Mouse (Mus musculus) liver, embryonic 12.5 days (tissue): ENCODE results near the gene Gm7544. TPM values are rescaled to one million over a fixed set of nuclear protein-coding genes. Genes with fewer than 3 reads are reported as not detected.

ENCODE experiments used
- ATAC-seq: fragments of 200-750 bp; cut with Nextera tagmentation; 2 replicates; pipeline ENCODE4 v1.8.0; 2017; ENCODE audit warnings: moderate number of reproducible peaks, mild to moderate bottlenecking, moderate library complexity
- H3K27ac ChIP-seq: fragments of 300-500 bp; sonication (generic); 2 replicates; pipeline ENCODE4 v1.5.1; 2016; ENCODE audit warnings: mild to moderate bottlenecking
- H3K27me3 ChIP-seq: fragments of 300-500 bp; sonication (generic); replicated peaks from 2 replicates; pipeline ENCODE4 v1.6.1; 2016; ENCODE audit warnings: mild to moderate bottlenecking, moderate library complexity
- H3K36me3 ChIP-seq: fragments of 300-500 bp; sonication (generic); 2 replicates; pipeline ENCODE4 v1.6.1; 2016; ENCODE audit warnings: mild to moderate bottlenecking, moderate library complexity
- H3K4me1 ChIP-seq: fragments of 300-500 bp; sonication (generic); 2 replicates; pipeline ENCODE4 v1.6.1; 2016
- H3K4me2 ChIP-seq: fragments of 300-500 bp; sonication (generic); 2 replicates; pipeline ENCODE4 v1.6.1; 2016; ENCODE audit warnings: mild to moderate bottlenecking, moderate library complexity
- H3K4me3 ChIP-seq: fragments of 300-500 bp; sonication (generic); 2 replicates; pipeline ENCODE4 v1.5.1; 2016; ENCODE audit warnings: mild to moderate bottlenecking, moderate library complexity
- H3K9ac ChIP-seq: fragments of 300-500 bp; sonication (generic); 2 replicates; pipeline ENCODE4 v1.6.1; 2016; ENCODE audit warnings: mild to moderate bottlenecking, moderate library complexity
- H3K9me3 ChIP-seq: fragments of 300-500 bp; sonication (generic); replicated peaks from 2 replicates; pipeline ENCODE4 v1.6.1; 2016; ENCODE audit warnings: mild to moderate bottlenecking, moderate library complexity
- WGBS: fragments of 180-500 bp; shearing (Covaris S2); methylation state at CpG from one replicate; pipeline ENCODE4 v1.1.7; 2016; ENCODE audit not compliant: insufficient replicate concordance; 5-methylcytosine and 5-hydroxymethylcytosine counted together
- polyA plus RNA-seq: library from polyadenylated mRNA; unstranded; fragments of >200 nt; fragmentation: Nextera tagmentation; extraction: Ambion mirVana; gene quantifications from 2 replicates; pipeline ENCODE4 v1.2.1, GENCODE M21; 2016

Gm7544 gene
- polyA plus RNA-seq, 1 experiment from 2014 or later: not detected

DNA sequence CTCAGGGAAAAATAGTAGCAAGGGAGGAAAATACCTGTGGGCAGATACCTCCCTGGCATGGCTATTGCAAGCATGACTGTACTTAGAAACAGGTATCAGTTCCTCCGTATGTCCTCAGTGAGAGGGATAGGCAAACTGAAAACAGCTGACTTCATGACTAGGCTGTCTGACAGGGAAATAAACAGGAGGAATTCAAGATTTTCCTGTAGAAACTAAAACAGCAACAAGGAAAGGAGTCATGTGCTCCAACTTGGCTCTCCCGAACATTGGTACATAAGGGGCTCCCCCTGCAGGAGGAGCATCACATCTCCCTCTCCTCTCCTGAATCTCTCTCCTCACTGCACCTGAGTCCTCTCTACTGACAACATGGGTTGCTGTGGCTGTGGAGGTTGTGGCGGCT lies 42.8 kb downstream of the Gm7544 start, which contains the start of gene A030005L19Rik:
TSS of gene A030005L19Rik (plus strand) at position 301 of the 400 bp plus-strand sequence.
- Histone ChIP-seq H3K9ac (no peak within 1 kb of the TSS), H3K9me3 (no peaks in the 10 kb centered on the region), H3K4me3 (no peak within 1 kb of the TSS), H3K4me2 (no peak within 1 kb of the TSS), H3K27me3 (no peaks in the 10 kb centered on the region), H3K4me1 (peaks cover 28% of the 10 kb centered on the region), H3K27ac (no peak within 1 kb of the TSS), H3K36me3 (peaks cover 9% of the 10 kb centered on the region)
- 85% methylated on average over 3 of the region's 3 CpGs for WGBS
- ATAC-seq: no peak

DNA sequence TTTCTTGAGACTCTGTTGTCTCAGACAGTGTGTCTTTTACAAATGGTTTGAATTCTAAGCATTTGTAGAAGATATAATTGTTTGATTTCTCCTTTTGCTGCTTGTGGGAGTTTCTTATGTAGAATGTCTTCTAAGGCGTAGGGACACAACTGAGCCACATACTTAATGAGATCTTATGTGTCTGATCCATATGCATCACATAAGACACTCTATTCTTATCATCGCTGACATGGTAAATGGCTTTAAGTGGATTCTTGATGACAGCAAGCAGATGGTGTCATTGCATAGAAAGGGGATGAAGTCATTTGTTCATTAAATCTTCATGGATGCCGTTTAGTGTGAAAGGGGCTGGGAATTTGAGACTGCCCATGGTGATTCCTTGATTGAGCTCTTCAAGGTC lies 49.9 kb downstream of the Gm7544 start:
- H3K9me3 ChIP-seq: no peaks in the 10 kb centered on the region
- H3K4me3 ChIP-seq: no peak overlapping the region
- ATAC-seq: no peak
- peaks cover 51% of the 10 kb centered on the region for H3K36me3 ChIP-seq
- H3K27ac ChIP-seq: no peak overlapping the region
- H3K4me2 ChIP-seq: no peak overlapping the region
- no peak overlapping the region for H3K9ac ChIP-seq
- peaks cover 8% of the 10 kb centered on the region; the same call in 1 of the 2 replicates for H3K4me1 ChIP-seq
- WGBS: 90% methylated on average over 3 of the region's 3 CpGs
- H3K27me3 ChIP-seq: no peaks in the 10 kb centered on the region

Other genes with a start within 250 kb of the Gm7544 start
- gene Mff, start 231.1 kb downstream of the Gm7544 start, polyA plus RNA-seq: 208 TPM in 2 replicates
- not detected in 2 replicates for gene Tm4sf20, start 187.6 kb downstream of the Gm7544 start, polyA plus RNA-seq
- gene Gm47791, start 184.8 kb downstream of the Gm7544 start, polyA plus RNA-seq: not detected in 2 replicates
- 76.7 and 78.3 TPM in 2 replicates for gene Agfg1, start 116.5 kb downstream of the Gm7544 start, polyA plus RNA-seq
- gene A030005L19Rik, start 42.7 kb downstream of the Gm7544 start, polyA plus RNA-seq: 0.46 TPM in 1 of 2 replicates, not detected in the other
- gene A030014E15Rik, start 31.1 kb downstream of the Gm7544 start, polyA plus RNA-seq: not detected in 2 replicates
- gene Gm6217, start 24.6 kb downstream of the Gm7544 start, polyA plus RNA-seq: not detected in 2 replicates
- gene A030003K21Rik, start 12.6 kb downstream of the Gm7544 start, polyA plus RNA-seq: not detected in 2 replicates
- not detected in 2 replicates for gene Gm47955, start 4.3 kb upstream of the Gm7544 start, polyA plus RNA-seq
- gene Gm47959, start 44.5 kb upstream of the Gm7544 start, polyA plus RNA-seq: not detected in 2 replicates
- gene Slc19a3, start 82.4 kb upstream of the Gm7544 start, polyA plus RNA-seq: 0.15 and 0.33 TPM in 2 replicates
- not detected in 2 replicates for gene Krtap28-10, start 86.5 kb upstream of the Gm7544 start, polyA plus RNA-seq
- not detected in 2 replicates for gene Gm47969, start 88.9 kb upstream of the Gm7544 start, polyA plus RNA-seq
- not detected in 2 replicates for gene A030005K14Rik, start 103.4 kb upstream of the Gm7544 start, polyA plus RNA-seq
- gene Krtap28-13, start 104.9 kb upstream of the Gm7544 start, polyA plus RNA-seq: not detected in 2 replicates
- 0.21 TPM in 1 of 2 replicates, not detected in the other for gene Ccl20, start 160.8 kb upstream of the Gm7544 start, polyA plus RNA-seq
- not detected in 2 replicates for gene Daw1, start 203.7 kb upstream of the Gm7544 start, polyA plus RNA-seq